Mouse (Mus musculus): ENCODE results near the gene Zcchc17. TPM values are rescaled to one million over a fixed set of nuclear protein-coding genes. Genes with fewer than 3 reads are reported as not detected.

Gene Zcchc17
- polyA plus RNA-seq, 1 experiment: 24.0 TPM

- no peaks in the 10 kb centered on the region for H3K27me3 ChIP-seq (ENCODE audit: control insufficient read depth, insufficient read depth, insufficient read length)
- no peak overlapping the region for H3K4me2 ChIP-seq (ENCODE audit: low read depth)
- H3K4me3 ChIP-seq: no peak overlapping the region
- TF ChIP-seq REST (IDR thresholded peaks at IDR 0.05; ENCODE audit: insufficient read depth, insufficient read length) (no peak), MYOD1 (IDR thresholded peaks at IDR 0.05; ENCODE audit: control insufficient read depth in 1 of 3, insufficient read length in 2 of 3, low read depth in 2 of 3) (no peak), TCF12 (IDR thresholded peaks at IDR 0.05; ENCODE audit: insufficient read depth, poor library complexity, severe bottlenecking) (no peak), SRF (IDR thresholded peaks at IDR 0.05; ENCODE audit: control insufficient read depth, insufficient read length, low read depth) (no peak), POLR2AphosphoS2 (IDR thresholded peaks at IDR 0.05; ENCODE audit: insufficient read length, low read depth) (no peak), MYOG (IDR thresholded peaks at IDR 0.05; ENCODE audit: control insufficient read depth in 1 of 3, insufficient read depth in 1 of 3, insufficient read length in 2 of 3, low read depth in 2 of 3) (no peak), CEBPB (IDR thresholded peaks at IDR 0.05; ENCODE audit: insufficient read depth, poor library complexity, severe bottlenecking) (no peak), USF1 (IDR thresholded peaks at IDR 0.05; ENCODE audit: low read depth) (no peak), TCF3 (IDR thresholded peaks at IDR 0.05; ENCODE audit: insufficient read length, low read depth) (no peak), POLR2A (IDR thresholded peaks at IDR 0.05; ENCODE audit: insufficient read length, low read depth) (no peak), E2F4 (IDR thresholded peaks at IDR 0.05; ENCODE audit: insufficient read depth) (no peak), MAX (IDR thresholded peaks at IDR 0.05; ENCODE audit: low read depth) (no peak)
- no peaks in the 10 kb centered on the region for H3K36me3 ChIP-seq (ENCODE audit: control insufficient read depth, insufficient read depth)
- no peak overlapping the region for H3ac ChIP-seq (ENCODE audit: control insufficient read depth, insufficient read length)
- no peaks in the 10 kb centered on the region for H3K79me2 ChIP-seq (ENCODE audit: control insufficient read depth, insufficient read depth)
These were observed 57.4 kb downstream of the Zcchc17 start for GRCm38 (mm10) chr4:130302285-130302870.

- H3K27me3 ChIP-seq (ENCODE audit: control insufficient read depth, insufficient read depth, insufficient read length): no peaks in the 10 kb centered on the region
- TF ChIP-seq TCF3 (IDR thresholded peaks at IDR 0.05; ENCODE audit: insufficient read length, low read depth) (no peak), USF1 (IDR thresholded peaks at IDR 0.05; ENCODE audit: low read depth) (no peak), MYOD1 (IDR thresholded peaks at IDR 0.05; ENCODE audit: control insufficient read depth in 1 of 3, insufficient read length in 2 of 3, low read depth in 2 of 3) (no peak), SRF (IDR thresholded peaks at IDR 0.05; ENCODE audit: control insufficient read depth, insufficient read length, low read depth) (no peak), MYOG (IDR thresholded peaks at IDR 0.05; ENCODE audit: control insufficient read depth in 1 of 3, insufficient read depth in 1 of 3, insufficient read length in 2 of 3, low read depth in 2 of 3) (no peak), REST (IDR thresholded peaks at IDR 0.05; ENCODE audit: insufficient read depth, insufficient read length) (no peak), TCF12 (IDR thresholded peaks at IDR 0.05; ENCODE audit: insufficient read depth, poor library complexity, severe bottlenecking) (no peak)
- H3K4me2 ChIP-seq (ENCODE audit: low read depth): no peak overlapping the region
- no peaks in the 10 kb centered on the region for H3K79me2 ChIP-seq (ENCODE audit: control insufficient read depth, insufficient read depth)
- H3K36me3 ChIP-seq (ENCODE audit: control insufficient read depth, insufficient read depth): no peaks in the 10 kb centered on the region
- no peak overlapping the region for H3K4me3 ChIP-seq
- H3ac ChIP-seq (ENCODE audit: control insufficient read depth, insufficient read length): no peak overlapping the region
These were observed 60.1 kb downstream of the Zcchc17 start for GRCm38 (mm10) chr4:130299629-130300018.

GRCm38 (mm10) chr4:130298877-130299628, 60.7 kb downstream of the Zcchc17 start:
- H3K4me2 ChIP-seq (ENCODE audit: low read depth): no peak overlapping the region
- no peaks in the 10 kb centered on the region for H3K79me2 ChIP-seq (ENCODE audit: control insufficient read depth, insufficient read depth)
- H3ac ChIP-seq (ENCODE audit: control insufficient read depth, insufficient read length): no peak overlapping the region
- H3K27me3 ChIP-seq (ENCODE audit: control insufficient read depth, insufficient read depth, insufficient read length): no peaks in the 10 kb centered on the region
- no peak overlapping the region for H3K4me3 ChIP-seq
- H3K36me3 ChIP-seq (ENCODE audit: control insufficient read depth, insufficient read depth): no peaks in the 10 kb centered on the region
- TF ChIP-seq SRF (IDR thresholded peaks at IDR 0.05; ENCODE audit: control insufficient read depth, insufficient read length, low read depth) (no peak), USF1 (IDR thresholded peaks at IDR 0.05; ENCODE audit: low read depth) (no peak), MAX (IDR thresholded peaks at IDR 0.05; ENCODE audit: low read depth) (no peak), POLR2AphosphoS2 (IDR thresholded peaks at IDR 0.05; ENCODE audit: insufficient read length, low read depth) (no peak), MYOD1 (IDR thresholded peaks at IDR 0.05; ENCODE audit: control insufficient read depth in 1 of 3, insufficient read length in 2 of 3, low read depth in 2 of 3) (peak in 1 of 3 experiments; percentile 15), E2F4 (IDR thresholded peaks at IDR 0.05; ENCODE audit: insufficient read depth) (no peak), TCF3 (IDR thresholded peaks at IDR 0.05; ENCODE audit: insufficient read length, low read depth) (no peak), POLR2A (IDR thresholded peaks at IDR 0.05; ENCODE audit: insufficient read length, low read depth) (no peak), TCF12 (IDR thresholded peaks at IDR 0.05; ENCODE audit: insufficient read depth, poor library complexity, severe bottlenecking) (no peak), REST (IDR thresholded peaks at IDR 0.05; ENCODE audit: insufficient read depth, insufficient read length) (no peak), CEBPB (IDR thresholded peaks at IDR 0.05; ENCODE audit: insufficient read depth, poor library complexity, severe bottlenecking) (no peak), MYOG (IDR thresholded peaks at IDR 0.05; ENCODE audit: control insufficient read depth in 1 of 3, insufficient read depth in 1 of 3, insufficient read length in 2 of 3, low read depth in 2 of 3) (peak in 1 of 3 experiments; percentile 10)

GRCm38 (mm10) chr4:130297123-130297529, 62.6 kb downstream of the Zcchc17 start:
- Histone ChIP-seq H3K27me3 (ENCODE audit: control insufficient read depth, insufficient read depth, insufficient read length) (no peaks in the 10 kb centered on the region), H3K4me2 (ENCODE audit: low read depth) (no peak overlapping the region), H3K4me3 (no peak overlapping the region), H3K36me3 (ENCODE audit: control insufficient read depth, insufficient read depth) (no peaks in the 10 kb centered on the region), H3ac (ENCODE audit: control insufficient read depth, insufficient read length) (no peak overlapping the region), H3K79me2 (ENCODE audit: control insufficient read depth, insufficient read depth) (no peaks in the 10 kb centered on the region)
- TF ChIP-seq E2F4 (IDR thresholded peaks at IDR 0.05; ENCODE audit: insufficient read depth): no peak
- TF ChIP-seq POLR2AphosphoS2 (IDR thresholded peaks at IDR 0.05; ENCODE audit: insufficient read length, low read depth): no peak
- TF ChIP-seq TCF12 (IDR thresholded peaks at IDR 0.05; ENCODE audit: insufficient read depth, poor library complexity, severe bottlenecking): no peak
- no peak for TF ChIP-seq MYOG (IDR thresholded peaks at IDR 0.05; ENCODE audit: control insufficient read depth in 1 of 3, insufficient read depth in 1 of 3, insufficient read length in 2 of 3, low read depth in 2 of 3)

Data from myocyte (in vitro differentiated cells).